Mouse (Mus musculus) left cerebral cortex, adult 11 months (tissue): ENCODE data around the gene Atad1.
"Not testable (repeated sequence)": the region's sequence is repeated elsewhere in the genome, so short reads cannot be mapped to it uniquely, and the experiment has no call there.

Source experiments
- DNase-seq: peaks from one replicate; pipeline ENCODE4 v3.0.0; 2022; ENCODE audit warnings: low spot score

Gene Atad1

DNA sequence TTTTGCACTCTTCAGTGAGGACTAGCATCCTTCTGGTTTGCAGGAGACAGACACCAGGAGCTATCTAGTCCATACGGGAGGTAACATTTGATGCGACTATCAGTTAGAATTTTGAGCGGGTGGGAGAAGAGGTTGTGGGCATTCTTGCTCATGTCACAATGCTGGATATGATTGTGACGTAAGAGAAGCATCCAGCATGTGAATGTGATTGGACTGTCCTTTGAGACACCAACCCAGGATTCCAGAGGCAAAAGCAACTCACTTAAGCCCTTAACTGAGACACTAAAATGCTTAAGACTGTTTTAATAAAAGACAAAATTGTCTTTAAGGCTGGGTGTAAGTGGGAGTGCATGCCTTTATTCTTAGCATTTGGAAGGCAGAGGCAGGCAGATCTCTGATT lies at the start of gene Atad1:
TSS of gene Atad1 (minus strand) at position 101 of the 400 bp plus-strand sequence.
- no peak for DNase-seq

DNA sequence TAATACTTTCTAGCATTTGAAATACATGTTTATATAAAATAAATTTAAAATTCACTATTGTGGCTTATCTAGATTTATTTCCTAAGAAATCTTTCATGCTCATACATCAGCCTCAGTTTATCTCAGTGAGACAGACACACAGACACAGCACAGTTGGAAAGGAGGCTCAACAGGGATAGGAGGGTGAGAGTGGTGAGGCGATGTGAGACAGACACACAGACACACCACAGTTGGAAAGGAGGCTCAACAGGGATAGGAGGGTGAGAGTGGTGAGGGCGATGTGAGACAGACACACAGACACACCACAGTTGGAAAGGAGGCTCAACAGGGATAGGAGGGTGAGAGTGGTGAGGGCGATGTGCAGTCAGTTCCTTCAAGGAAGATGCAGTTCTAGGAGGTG lies 48.4 kb upstream of the Atad1 start:
- not testable (repeated sequence) for DNase-seq

DNA sequence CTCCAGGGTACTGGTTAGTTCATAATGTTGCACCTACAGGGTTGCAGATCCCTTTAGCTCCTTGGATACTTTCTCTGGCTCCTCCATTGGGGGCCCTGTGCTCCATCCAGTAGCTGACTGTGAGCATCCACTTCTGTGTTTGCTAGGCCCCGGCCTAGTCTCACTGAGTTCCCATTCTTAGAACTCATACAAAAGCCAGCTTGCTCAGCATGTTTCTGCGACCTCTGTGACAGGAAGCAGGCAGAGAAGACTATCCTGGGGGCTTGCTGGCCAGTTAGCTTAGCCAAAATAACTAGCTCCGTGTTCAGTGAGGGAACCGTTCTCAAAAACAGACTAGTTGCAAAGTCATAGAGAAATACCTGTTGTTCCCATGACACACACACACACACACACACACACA lies 47.8 kb upstream of the Atad1 start:
- DNase-seq, result not testable (repeated sequence)

DNA sequence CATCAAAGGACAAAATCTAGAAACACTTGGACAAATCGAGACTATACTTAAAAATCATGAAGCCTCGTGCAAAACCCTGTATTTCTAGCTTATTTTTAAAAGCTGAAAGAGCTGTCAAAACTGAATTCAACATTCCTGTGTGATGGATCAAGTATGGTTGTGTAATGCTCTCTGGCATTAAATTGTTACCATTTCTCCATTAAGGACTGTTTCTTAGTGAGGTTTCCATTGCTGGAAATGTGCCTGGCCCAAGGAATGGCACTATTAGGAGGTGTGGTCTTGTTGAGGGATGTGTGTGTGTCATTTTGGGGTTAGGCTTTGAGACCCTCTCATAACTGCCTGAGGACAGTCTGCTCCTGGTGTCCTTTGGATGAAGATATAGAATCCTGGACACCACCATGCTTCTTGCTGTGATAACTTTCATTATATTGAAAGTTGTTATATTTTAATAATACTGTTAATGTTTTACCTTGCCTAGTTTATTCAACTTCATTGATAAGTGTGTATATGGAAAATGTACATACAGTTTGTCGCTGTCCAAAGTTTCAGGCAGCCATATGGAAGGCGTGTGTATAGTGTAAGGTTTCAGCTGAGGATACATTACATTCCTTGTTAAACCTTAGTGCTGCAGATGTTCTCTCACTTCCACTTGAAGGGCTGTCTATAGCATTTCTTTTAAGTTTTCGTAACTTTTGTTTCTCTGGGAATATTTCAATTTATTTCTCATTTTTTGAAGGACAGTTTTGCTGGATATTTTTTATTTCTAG lies 41.9 kb upstream of the Atad1 start:
- no peak for DNase-seq

DNA sequence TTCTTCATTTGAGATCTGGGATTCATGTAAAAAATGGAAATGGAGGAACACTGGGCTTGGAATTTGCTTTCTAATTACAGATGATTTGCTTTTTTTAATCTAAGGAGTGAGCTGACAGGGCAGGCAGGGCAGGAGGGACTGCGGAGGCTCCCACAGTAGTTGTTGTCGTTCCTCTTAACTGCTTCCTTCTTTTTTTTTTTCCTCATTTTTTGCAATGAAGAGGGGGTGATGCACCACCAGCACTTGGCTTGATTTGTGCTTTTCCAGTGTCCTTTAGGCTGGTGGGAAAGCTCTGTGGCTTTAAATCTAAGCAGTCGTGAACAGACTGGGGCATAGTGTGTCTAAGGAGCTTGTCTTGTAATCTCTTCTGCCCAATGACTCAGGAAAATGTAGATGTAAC lies 39.5 kb upstream of the Atad1 start:
- DNase-seq, result no peak

DNA sequence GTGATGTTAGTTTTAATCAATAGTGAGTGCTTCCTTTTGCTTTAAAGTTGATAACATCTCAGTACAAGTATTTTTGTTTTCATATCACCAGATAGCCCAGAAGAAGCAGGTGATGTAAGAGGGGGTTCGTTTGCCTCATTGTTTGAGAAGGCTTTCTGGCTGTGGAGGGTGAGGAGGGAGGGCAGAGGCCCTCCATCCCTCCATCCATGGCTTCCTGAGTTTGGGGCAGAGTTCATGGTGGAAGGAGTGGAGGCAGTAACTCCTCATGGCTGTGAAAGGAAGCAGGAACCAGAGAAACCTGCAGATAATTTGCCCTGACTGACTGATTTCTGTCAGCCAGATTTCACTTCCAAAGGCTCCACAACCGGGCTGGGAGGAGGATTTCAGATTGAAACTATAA lies 38.8 kb upstream of the Atad1 start:
- no peak for DNase-seq

DNA sequence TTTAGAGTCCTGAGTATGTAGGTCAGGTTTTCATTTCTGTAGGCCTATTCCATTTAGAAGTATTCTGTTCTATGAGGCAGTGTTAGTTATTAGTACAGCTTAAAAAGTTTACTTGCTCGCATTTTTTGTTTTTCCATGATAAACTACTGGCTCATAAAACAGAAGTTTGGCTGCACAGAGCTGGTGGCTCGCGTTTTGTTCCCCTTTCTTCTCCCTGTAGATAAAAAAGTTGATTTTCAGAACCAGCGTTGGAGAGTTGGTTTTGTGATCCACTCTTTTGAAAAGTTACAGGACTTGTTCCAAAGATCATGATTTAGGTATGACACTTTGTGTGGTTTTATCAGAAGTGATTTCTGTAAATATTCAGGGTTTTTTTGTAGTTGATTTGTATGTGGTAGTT lies 22.9 kb upstream of the Atad1 start:
- DNase-seq, result no peak

DNA sequence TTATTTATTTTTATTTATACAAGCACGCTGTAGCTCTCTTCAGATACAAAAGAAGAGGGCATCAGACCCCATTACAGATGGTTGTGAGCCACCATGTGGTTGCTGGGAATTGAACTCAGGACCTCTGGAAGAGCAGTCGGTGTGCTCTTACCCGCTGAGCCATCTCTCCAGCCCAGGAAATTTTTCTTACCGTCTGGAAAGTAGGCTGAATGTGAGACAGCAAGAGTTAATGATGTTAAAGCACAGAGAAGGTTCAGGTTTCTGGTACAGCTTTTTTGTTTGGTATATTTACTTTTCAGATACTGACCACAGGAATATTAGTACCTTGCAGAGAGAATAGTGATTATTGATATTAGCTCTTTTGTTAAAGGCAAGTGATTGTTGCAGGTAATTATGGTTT lies 21.6 kb upstream of the Atad1 start:
- no peak for DNase-seq

DNA sequence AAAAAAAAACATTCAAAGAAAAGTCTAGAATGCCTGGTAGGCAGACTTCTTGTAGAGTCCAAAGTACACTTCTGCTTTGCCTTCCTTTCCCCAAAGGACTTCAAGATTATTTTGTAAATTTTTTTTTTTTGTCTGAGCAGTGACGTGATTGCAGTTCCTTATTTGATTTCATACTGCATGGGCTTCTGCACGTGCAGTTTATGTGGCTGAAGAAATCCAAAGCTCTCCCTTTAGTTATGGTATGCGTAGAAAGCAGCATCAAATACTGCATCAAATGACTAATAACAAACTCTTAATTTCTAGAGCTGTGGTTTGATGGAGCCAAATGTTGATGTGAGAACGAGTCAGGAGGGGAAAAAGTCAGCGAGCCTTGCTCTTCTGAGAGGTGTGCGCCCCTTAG lies 20.9 kb upstream of the Atad1 start:
- DNase-seq, result no peak

DNA sequence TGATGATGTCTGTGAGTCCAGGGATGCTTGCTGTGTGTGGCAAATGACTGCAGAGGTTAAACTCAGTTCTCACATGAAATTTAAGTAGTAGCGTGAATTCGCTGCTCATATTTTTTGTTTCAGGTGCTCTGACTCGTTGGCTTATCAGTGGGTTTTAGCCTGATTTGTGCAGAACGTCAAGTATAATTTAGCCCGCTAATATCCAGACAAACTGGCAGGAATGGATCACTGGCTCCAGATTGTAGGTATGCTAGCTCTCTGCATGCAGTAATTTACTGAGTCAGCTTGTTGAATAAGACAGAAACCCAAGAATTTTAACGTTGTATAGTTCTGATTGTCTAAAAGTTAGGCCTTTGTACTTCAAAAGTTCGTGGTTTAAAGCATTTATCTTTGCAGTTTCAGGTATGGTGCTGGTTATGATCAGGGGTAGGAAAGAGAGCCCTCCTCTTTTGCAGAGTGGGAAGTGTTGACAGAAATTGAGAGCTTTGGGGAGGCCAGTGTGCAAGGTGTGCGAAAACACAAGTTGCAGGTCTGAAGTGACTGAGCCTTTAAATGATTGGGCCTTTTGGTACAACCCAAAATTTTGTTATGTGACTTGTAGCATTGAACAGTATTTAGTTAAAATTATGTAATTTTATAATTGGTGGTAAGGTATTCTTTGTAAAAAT lies 19.9 kb upstream of the Atad1 start:
- DNase-seq, result no peak

DNA sequence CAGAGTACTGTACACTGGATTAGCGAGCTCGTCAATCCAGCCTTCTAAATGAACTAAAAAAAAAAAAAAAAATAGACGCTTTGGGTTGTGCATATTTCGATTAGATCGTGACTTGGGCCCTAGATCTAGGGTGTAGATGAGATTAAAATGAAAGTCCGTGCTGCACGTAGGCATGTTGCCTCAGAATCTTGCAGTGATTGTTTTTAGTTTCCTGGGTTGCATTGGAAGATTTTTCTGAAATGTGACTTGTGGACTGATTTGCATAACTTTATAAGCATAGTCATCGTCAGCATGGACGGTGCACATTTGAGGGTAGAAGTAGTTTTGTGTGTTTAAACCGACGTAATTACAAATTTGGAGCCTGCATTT lies 19.2 kb upstream of the Atad1 start:
- DNase-seq, result no peak

DNA sequence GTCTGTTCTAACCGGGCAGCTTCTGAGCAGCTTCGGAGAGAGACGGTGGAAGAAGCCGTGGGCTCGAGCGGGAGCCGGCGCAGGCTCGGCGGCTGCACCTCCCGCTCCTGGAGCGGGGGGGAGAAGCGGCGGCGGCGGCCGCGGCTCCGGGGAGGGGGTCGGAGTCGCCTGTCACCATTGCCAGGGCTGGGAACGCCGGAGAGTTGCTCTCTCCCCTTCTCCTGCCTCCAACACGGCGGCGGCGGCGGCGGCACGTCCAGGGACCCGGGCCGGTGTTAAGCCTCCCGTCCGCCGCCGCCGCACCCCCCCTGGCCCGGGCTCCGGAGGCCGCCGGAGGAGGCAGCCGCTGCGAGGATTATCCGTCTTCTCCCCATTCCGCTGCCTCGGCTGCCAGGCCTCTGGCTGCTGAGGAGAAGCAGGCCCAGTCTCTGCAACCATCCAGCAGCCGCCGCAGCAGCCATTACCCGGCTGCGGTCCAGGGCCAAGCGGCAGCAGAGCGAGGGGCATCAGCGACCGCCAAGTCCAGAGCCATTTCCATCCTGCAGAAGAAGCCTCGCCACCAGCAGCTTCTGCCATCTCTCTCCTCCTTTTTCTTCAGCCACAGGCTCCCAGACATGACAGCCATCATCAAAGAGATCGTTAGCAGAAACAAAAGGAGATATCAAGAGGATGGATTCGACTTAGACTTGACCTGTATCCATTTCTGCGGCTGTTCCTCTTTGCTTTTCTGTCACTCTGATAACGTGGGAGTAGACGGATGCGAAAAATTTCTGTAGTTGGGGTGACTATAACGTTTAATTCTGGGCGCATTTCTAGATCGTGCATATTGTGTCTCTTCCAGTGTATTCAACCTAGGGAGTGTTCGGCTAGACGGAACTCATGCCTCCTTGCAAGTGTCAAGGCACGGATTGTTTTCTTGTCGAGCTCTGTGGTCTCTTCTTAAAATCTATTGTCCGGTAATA lies 18.5 kb upstream of the Atad1 start:
- DNase-seq, result peak; percentile 33

DNA sequence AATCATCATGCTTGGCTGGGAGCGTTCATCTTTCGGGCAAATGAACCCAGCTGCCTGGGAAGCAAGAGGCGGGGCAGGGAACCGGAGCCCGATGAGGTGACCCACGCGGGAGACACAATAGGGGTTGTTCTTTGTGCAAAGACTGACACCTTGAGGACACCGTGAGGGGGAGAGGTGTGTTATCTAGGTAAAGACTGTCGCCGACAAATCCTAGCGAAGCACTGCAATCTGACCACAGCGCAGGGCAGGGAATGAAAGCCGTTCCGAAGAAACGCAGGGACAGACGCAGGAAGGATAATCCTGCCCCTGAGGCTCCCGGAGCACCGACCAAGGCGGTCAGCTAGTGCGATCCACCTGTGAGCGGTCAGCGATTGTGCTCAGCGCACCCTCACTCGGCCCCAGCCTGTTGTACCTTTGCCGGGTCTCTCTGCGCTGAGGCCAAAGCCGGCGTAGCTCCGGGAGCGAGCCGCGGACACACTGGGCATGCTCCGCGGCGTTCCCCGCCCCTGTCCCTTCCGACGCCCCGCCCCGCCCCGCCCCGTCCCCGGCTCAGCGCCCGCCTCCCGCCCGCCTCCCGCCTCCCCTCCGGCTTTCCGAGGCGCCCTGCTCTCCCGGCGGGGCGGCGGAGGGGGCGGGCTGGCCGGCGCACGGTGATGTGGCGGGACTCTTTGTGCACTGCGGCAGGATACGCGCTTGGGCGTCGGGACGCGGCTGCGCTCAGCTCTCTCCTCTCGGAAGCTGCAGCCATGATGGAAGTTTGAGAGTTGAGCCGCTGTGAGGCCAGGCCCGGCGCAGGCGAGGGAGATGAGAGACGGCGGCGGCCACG lies 17.5 kb upstream of the Atad1 start, which contains the start of gene Pten:
TSS of gene Pten (plus strand) at position 598 of the 826 bp plus-strand sequence.
- peak; percentile 91 for DNase-seq

DNA sequence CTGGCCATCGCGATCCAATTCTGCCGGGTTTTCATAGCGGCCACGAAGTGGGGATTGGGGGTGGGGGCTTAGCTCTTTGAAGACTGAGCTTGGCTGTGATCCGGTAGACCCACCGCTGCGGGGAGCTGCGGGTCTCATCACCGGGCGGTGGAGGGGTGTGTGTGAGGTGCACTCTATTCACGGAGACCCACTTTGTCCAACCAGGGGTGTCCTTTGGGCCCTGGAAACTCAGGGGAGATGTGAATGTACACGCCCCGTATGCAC lies 17.0 kb upstream of the Atad1 start:
- no peak for DNase-seq

DNA sequence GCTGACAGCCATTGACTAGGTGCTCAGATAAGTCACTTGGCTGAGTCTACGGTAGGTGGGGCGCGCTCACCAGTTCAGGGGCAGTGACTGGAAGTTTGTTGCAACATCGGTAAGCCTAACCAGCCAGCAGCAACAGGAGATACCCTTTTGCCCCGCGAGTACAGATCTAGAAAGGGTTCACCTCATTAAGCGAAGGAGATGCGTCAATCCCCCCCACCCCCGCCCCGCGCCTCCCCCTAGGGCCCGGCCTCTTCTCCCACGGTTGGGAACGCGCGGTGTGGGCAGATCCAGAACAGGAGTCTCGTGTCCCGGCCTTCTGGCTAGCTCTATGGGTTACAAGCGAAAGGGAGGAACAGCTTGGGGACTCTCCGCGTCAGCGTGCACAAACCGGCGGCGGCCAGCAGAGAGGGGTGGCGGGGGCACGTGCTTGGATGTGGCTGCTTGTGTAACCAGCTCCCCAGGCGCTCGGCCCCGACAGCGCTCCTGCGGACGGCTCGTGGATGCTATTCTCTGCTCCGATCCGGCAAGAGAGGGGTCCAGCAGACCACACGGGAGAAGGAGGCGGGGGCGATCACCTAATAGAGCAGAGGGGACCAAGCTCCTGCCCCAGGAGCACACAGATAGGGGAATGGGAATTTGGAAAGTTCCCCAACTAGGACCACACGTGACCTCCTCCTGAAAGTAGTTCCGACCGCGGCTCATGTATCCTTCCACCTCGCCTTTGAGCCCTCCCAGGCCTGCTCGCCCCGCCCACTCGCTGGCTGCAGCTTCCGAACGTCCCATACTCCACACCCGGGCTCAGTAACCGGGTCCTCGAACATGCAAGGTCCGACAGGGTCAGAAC lies 16.4 kb upstream of the Atad1 start:
- peak; percentile 95 for DNase-seq

DNA sequence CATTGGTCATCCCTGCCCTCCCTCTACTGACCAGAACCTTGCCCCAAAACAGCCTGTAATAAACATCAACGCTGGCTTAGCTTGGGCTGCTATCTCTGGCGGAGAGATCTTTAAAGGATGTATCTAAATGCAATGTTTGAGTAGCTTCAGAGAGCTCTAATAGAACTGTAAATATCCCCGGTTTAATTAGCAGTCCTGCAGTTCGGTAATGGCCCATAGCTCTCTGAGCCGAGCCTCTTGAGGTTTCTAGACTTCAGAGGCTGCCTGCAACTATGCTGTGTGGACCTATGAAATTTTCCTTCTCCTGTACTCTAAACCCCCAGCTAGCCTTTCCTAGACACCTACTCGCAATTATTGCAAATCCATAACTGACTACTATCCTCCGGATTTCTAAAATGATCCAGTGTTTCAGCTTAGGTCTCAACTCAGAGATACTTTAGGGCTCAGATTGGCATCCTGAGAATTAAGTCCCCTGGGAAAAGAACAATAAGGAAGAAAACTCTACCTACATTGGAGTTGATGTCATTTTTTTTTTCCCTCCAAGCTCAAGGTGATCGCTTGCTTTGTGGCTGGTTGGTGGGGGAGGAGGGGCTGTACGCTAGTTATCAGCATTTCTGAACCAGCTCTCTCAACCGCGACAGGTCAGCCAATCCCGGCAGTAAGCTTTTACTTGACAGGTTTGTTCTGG lies 15.7 kb upstream of the Atad1 start:
- no peak for DNase-seq

DNA sequence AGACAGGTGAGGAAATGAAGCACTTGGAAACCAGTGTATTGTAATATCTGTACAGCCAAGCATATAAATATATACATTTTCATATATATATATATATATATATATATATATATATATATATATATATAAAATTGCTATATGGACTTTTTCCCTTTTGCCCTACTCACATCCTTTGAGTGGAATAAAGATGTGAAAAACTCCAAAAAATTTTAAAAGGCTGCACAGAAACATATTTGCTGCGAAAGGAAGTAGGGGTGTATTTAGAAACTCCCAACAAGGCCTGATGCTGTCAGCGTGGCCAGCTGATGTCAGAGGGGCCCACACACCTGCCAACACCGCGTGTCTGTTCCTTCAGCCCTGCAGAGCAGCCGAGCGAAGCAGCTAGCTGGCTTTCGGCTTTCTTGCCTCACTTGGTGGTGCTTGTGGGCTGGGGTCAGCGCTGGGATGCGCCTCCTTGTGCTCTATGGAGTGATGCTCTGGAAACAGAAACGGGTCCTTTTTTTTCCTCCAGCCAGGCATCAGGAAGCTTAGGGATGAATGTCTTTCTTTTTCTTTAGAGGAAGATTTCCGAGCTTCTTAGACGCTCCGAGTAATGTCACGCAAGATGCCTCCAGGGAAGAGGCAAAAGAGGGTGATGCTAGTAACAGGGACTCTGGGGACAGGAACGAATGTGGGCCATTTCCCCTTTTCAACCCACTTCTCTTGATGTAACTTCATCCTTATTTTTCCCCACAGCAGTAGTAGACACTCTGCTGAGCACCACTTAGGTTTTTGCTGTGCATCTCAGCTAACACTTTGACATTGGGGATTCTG lies 14.8 kb upstream of the Atad1 start:
- no peak for DNase-seq

DNA sequence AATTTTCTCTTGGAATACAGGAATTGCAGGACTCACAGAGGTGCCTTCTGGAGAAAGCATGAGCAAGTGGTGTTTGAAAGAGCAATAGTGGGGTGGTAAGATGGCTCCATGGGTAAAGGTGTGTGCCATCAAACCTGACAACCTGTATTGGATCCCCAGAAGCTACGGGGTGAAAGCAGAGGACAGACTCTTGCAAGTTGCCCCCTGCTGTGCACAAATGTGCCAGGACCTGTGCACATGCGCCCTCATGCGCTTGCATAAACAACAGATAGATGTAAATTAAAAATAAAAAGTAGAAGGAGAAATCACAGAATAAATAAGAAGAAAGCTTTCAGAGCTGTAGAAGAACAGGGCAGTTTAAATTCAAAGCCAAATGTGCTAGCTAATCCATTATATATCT lies 13.8 kb upstream of the Atad1 start:
- DNase-seq, result no peak

DNA sequence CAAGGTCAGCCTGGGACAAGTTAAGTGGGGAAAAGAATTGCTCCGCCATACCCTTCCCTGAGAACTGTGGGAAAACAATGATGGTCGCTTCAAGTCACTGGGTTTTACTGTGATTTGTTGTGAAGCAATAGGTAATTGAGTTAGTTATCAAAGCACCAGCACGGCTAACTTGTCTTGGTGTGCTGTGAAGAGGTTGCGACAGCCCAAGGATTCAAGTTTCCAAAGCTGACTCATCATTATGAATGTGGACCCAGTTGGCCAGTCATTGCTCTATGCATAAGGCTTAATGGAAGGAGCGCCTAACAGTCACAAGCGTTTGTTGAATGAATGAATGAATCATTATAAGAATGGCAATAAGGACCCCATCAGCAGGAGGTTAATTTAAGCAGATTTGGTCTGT lies 12.8 kb upstream of the Atad1 start:
- no peak for DNase-seq

DNA sequence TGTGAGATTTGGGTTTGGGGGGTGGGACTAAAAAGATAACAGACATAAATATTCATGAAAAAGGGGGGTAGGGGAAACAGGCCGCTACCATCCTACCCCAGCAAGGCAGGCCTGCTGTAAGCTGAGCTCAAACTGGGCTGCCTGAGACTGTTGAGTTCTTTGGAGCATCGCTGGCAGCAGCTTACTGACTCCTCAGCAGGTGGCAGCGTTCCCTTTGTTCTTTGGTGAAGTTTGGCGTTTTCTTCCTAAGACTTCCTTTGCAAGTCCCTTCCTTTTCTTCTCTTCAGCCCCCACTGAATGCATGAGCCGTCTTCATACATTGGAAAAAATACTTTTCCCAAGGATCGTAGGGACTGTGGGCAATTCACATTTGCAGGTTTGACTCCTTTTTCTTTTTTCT lies 9.8 kb upstream of the Atad1 start:
- no peak for DNase-seq
